Mouse (Mus musculus) neutrophil, adult 65 days (primary cell): ENCODE measurements around the gene Abca1. TPM values are rescaled to one million over a fixed set of nuclear protein-coding genes. Genes with fewer than 3 reads are reported as not detected.

Source experiments
- total RNA-seq: library from RNA; stranded (reverse); gene quantifications from 2 replicates; pipeline ENCODE4 v1.2.4, GENCODE M21; 2023

Abca1 gene
- total RNA-seq, result 2.8 and 2.9 TPM in 2 replicates

GRCm38 (mm10) chr4:53159767-53160166 lies at the start of gene Abca1:
TSS of gene Abca1 (minus strand) at chr4:53159895.

GRCm38 (mm10) chr4:53011732-53012361 lies 147.8 kb downstream of the Abca1 start, which contains the start of gene Nipsnap3b:
TSS of gene Nipsnap3b (plus strand) at chr4:53011880.

GRCm38 (mm10) chr4:52989248-52989647 lies 170.4 kb downstream of the Abca1 start, which contains the start of gene Nipsnap3a:
TSS of gene Nipsnap3a (plus strand) at chr4:52989272.

Other genes with a start within 250 kb of the Abca1 start
- gene Olfr272, start 240.7 kb downstream of the Abca1 start, total RNA-seq, result not detected in 2 replicates
- not detected in 2 replicates for gene Olfr270, start 195.3 kb downstream of the Abca1 start, total RNA-seq
- gene Nipsnap3a, start 170.6 kb downstream of the Abca1 start, total RNA-seq, result not detected in 2 replicates
- gene Nipsnap3b, start 148.0 kb downstream of the Abca1 start, total RNA-seq, result 41.2 and 53.7 TPM in 2 replicates